Mouse (Mus musculus) liver, postnatal 0 days (tissue): ENCODE data around the gene Tmprss4. TPM values are rescaled to one million over a fixed set of nuclear protein-coding genes. Genes with fewer than 3 reads are reported as not detected.

Experiments used
- ATAC-seq: fragments of 200-750 bp; cut with Nextera tagmentation; 2 replicates; pipeline ENCODE4 v1.8.0; 2017; ENCODE audit warnings: mild to moderate bottlenecking, moderate library complexity
- DNase-seq: peaks from one replicate; pipeline ENCODE4 v3.0.0-alpha.2; 2016
- H3K27ac ChIP-seq: fragments of 300-500 bp; sonication (generic); 2 replicates; pipeline ENCODE4 v1.5.1; 2014; ENCODE audit warnings: antibody characterized with exemption, moderate library complexity, mild to moderate bottlenecking, low read depth
- H3K27me3 ChIP-seq: fragments of 300-500 bp; sonication (generic); 2 replicates; pipeline ENCODE4 v1.6.1; 2014; ENCODE audit warnings: low read length, control low read depth, mixed read lengths; ENCODE audit not compliant: insufficient read depth
- H3K36me3 ChIP-seq: fragments of 300-500 bp; sonication (generic); replicated peaks from 2 replicates; pipeline ENCODE4 v1.6.1; 2014; ENCODE audit warnings: mild to moderate bottlenecking, control low read depth, low read length, moderate library complexity, mixed read lengths; ENCODE audit not compliant: insufficient read depth
- H3K4me1 ChIP-seq: fragments of 300-500 bp; sonication (generic); 2 replicates; pipeline ENCODE4 v1.6.1; 2014; ENCODE audit warnings: antibody characterized with exemption, mild to moderate bottlenecking, control low read depth; ENCODE audit not compliant: insufficient read depth
- H3K4me2 ChIP-seq: fragments of 300-500 bp; sonication (generic); 2 replicates; pipeline ENCODE4 v1.6.1; 2014; ENCODE audit warnings: low read depth, mild to moderate bottlenecking, low read length, moderate library complexity, mixed read lengths
- H3K4me3 ChIP-seq: fragments of 300-500 bp; sonication (generic); 2 replicates; pipeline ENCODE4 v1.5.1; 2014; ENCODE audit warnings: low read depth, low read length
- H3K9ac ChIP-seq: fragments of 300-500 bp; sonication (generic); replicated peaks from 2 replicates; pipeline ENCODE4 v1.6.1; 2014; ENCODE audit warnings: mild to moderate bottlenecking, moderate library complexity
- H3K9me3 ChIP-seq: fragments of 300-500 bp; sonication (generic); 2 replicates; pipeline ENCODE4 v1.6.1; 2016; ENCODE audit warnings: mild to moderate bottlenecking, control low read depth, low read length, mixed read lengths
- CTCF ChIP-seq: sonication (generic); IDR thresholded peaks from 2 replicates; pipeline ENCODE4 v1.5.1; 2016; ENCODE audit warnings: antibody characterized with exemption, low read depth
- EP300 ChIP-seq: IDR thresholded peaks from 2 replicates; pipeline ENCODE4 v1.6.1; 2016; ENCODE audit warnings: antibody characterized with exemption, low read depth, mild to moderate bottlenecking
- WGBS: fragments of 180-500 bp; shearing (Covaris S2); extraction: QIAGEN DNeasy Blood & Tissue Kit; methylation state at CpG from one replicate; pipeline ENCODE4 v1.1.7; 2014; ENCODE audit not compliant: insufficient replicate concordance; 5-methylcytosine and 5-hydroxymethylcytosine counted together
- polyA plus RNA-seq: library from polyadenylated mRNA; unstranded; fragments of >200 nt; fragmentation: Nextera tagmentation; extraction: Ambion mirVana; gene quantifications from 2 replicates; pipeline ENCODE4 v1.2.1, GENCODE M21; 2015

The Tmprss4 gene
- polyA plus RNA-seq, 1 experiment from 2014 or later = not detected

- no peaks in the 10 kb centered on the region for H3K27me3 ChIP-seq
- no peaks in the 10 kb centered on the region for H3K36me3 ChIP-seq
- peak; percentile 47 for DNase-seq
- peak; percentile 70 for ATAC-seq
- H3K4me1 ChIP-seq = peaks cover 18% of the 10 kb centered on the region
- TF ChIP-seq EP300 (no peak), CTCF (no peak)
- H3K9ac ChIP-seq = no peak overlapping the region
- peak overlapping the region; percentile 59 for H3K27ac ChIP-seq
- no peaks in the 10 kb centered on the region for H3K9me3 ChIP-seq
- H3K4me2 ChIP-seq = no peak overlapping the region
- WGBS = 37% methylated on average over 6 of the region's 6 CpGs
- no peak overlapping the region for H3K4me3 ChIP-seq
Observed at GRCm38 (mm10) chr9:45246060-45246459, 42.2 kb upstream of the Tmprss4 start.

- no peaks in the 10 kb centered on the region for H3K36me3 ChIP-seq
- no peak overlapping the region for H3K4me3 ChIP-seq
- peaks cover 14% of the 10 kb centered on the region for H3K4me1 ChIP-seq
- H3K9ac ChIP-seq = no peak overlapping the region
- no peaks in the 10 kb centered on the region for H3K9me3 ChIP-seq
- DNase-seq (no peak), ATAC-seq (no peak)
- no peak overlapping the region for H3K4me2 ChIP-seq
- WGBS = 50% methylated on average over 1 of the region's 1 CpGs
- TF ChIP-seq EP300 = no peak
- TF ChIP-seq CTCF = no peak
- H3K27me3 ChIP-seq = no peaks in the 10 kb centered on the region
- H3K27ac ChIP-seq = peak overlapping the region; percentile 61; the same call in 1 of the 2 replicates
Observed at GRCm38 (mm10) chr9:45245432-45245831, 41.5 kb upstream of the Tmprss4 start.

- H3K9ac ChIP-seq = no peak overlapping the region
- 37% methylated on average over 5 of the region's 5 CpGs for WGBS
Observed at GRCm38 (mm10) chr9:45241397-45241796, 37.5 kb upstream of the Tmprss4 start.

GRCm38 (mm10) chr9:45236744-45237143 is 32.9 kb upstream of the Tmprss4 start:
- TF ChIP-seq CTCF = no peak
- TF ChIP-seq EP300 = no peak
- Histone ChIP-seq H3K4me1 (no peaks in the 10 kb centered on the region), H3K36me3 (no peaks in the 10 kb centered on the region), H3K4me2 (no peak overlapping the region), H3K4me3 (no peak overlapping the region), H3K27ac (no peak overlapping the region), H3K9me3 (no peaks in the 10 kb centered on the region), H3K27me3 (no peaks in the 10 kb centered on the region), H3K9ac (no peak overlapping the region)
- 67% methylated on average over 7 of the region's 7 CpGs for whole genome bisulfite sequencing
- ATAC-seq (no peak), DNase-seq (no peak)

More at GRCm38 (mm10) chr9:45241397-45241796, 37.5 kb upstream of the Tmprss4 start:
- H3K4me2 ChIP-seq = no peak overlapping the region
- DNase-seq (no peak), ATAC-seq (no peak)
- TF ChIP-seq CTCF (no peak), EP300 (no peak)
- H3K9me3 ChIP-seq = no peaks in the 10 kb centered on the region
- H3K36me3 ChIP-seq = no peaks in the 10 kb centered on the region
- no peaks in the 10 kb centered on the region for H3K27me3 ChIP-seq
- no peak overlapping the region for H3K27ac ChIP-seq
- no peaks in the 10 kb centered on the region for H3K4me1 ChIP-seq
- H3K4me3 ChIP-seq = no peak overlapping the region

GRCm38 (mm10) chr9:45235668-45236227 is 31.9 kb upstream of the Tmprss4 start:
- DNase-seq (no peak), ATAC-seq (no peak)
- Histone ChIP-seq H3K9me3 (no peaks in the 10 kb centered on the region), H3K36me3 (no peaks in the 10 kb centered on the region), H3K9ac (no peak overlapping the region), H3K27ac (peak overlapping the region; percentile 30; the same call in 1 of the 2 replicates), H3K4me1 (no peaks in the 10 kb centered on the region), H3K27me3 (no peaks in the 10 kb centered on the region), H3K4me3 (no peak overlapping the region), H3K4me2 (no peak overlapping the region)
- TF ChIP-seq CTCF (no peak), EP300 (no peak)
- 46% methylated on average over 6 of the region's 6 CpGs for WGBS

- H3K27ac ChIP-seq = no peak overlapping the region
- WGBS = 64% methylated on average over 8 of the region's 8 CpGs
- H3K4me3 ChIP-seq = no peak overlapping the region
- DNase-seq (no peak), ATAC-seq (no peak)
- no peak for TF ChIP-seq CTCF
- no peak for TF ChIP-seq EP300
- H3K4me2 ChIP-seq = no peak overlapping the region
- no peak overlapping the region for H3K9ac ChIP-seq
- H3K4me1 ChIP-seq = no peaks in the 10 kb centered on the region
- no peaks in the 10 kb centered on the region for H3K27me3 ChIP-seq
- H3K9me3 ChIP-seq = no peaks in the 10 kb centered on the region
- no peaks in the 10 kb centered on the region for H3K36me3 ChIP-seq
Observed at GRCm38 (mm10) chr9:45229359-45229758, 25.5 kb upstream of the Tmprss4 start.

GRCm38 (mm10) chr9:45221567-45221966 is 17.7 kb upstream of the Tmprss4 start:
- ATAC-seq (no peak), DNase-seq (peak; percentile 89)
- no peak overlapping the region for H3K4me3 ChIP-seq
- H3K36me3 ChIP-seq = no peaks in the 10 kb centered on the region
- no peak overlapping the region for H3K27ac ChIP-seq
- no peaks in the 10 kb centered on the region for H3K4me1 ChIP-seq
- TF ChIP-seq EP300 (no peak), CTCF (peak; percentile 98)
- no peaks in the 10 kb centered on the region for H3K9me3 ChIP-seq
- no peak overlapping the region for H3K4me2 ChIP-seq
- H3K27me3 ChIP-seq = no peaks in the 10 kb centered on the region
- H3K9ac ChIP-seq = no peak overlapping the region
- 11% methylated on average over 6 of the region's 6 CpGs for WGBS
